Mouse (Mus musculus) kidney, postnatal 14 days (tissue): ENCODE measurements around the gene Elane.

Experiments used
- DNase-seq: peaks from one replicate; pipeline ENCODE4 v3.0.0; 2022; ENCODE audit warnings: mixed read lengths

Gene Elane

DNA sequence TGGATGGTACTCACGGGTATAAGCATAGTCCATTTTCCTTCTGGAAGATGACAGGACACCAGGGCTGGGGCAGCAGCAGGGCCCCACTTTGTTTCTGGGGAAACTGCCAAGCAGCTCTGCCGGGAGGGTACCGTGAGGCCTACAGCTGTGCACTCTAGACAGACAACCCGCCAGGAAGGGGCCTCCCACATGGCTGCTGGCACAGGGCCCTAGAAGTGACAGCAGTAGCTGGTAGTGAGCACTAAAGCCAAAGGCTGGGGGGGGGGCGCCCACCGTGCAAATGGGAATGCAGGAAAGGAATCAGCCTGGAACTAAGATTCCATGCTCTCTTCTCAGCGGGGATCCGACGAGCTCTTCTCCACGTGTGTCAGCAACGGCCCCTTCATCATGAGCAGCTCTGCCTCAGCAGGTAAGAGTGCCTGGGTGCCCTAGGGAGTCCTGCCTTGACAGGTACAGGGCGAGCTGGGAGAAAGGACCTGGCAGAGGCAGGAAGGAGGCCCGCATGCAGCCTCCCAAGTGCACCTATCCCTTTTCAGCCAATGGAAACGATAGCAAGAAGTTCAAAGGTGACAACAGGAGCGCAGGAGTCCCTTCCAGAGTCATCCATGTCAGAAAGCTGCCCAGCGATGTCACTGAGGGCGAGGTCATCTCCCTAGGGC, 27.5 kb upstream of the Elane start:
- DNase-seq, result peak; percentile 88

DNA sequence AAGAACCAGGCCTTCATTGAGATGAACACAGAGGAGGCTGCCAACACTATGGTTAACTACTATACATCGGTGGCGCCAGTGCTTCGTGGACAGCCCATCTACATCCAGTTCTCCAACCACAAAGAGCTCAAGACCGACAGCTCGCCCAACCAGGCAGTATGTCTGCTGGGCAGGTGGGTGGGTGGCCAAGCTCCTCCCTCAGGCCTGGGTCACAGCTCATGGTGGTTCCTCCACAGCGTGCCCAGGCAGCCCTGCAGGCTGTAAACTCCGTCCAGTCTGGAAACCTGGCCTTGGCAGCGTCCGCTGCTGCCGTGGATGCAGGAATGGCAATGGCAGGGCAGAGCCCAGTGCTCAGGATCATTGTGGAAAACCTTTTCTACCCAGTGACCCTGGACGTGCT, 26.9 kb upstream of the Elane start:
- no peak for DNase-seq

DNA sequence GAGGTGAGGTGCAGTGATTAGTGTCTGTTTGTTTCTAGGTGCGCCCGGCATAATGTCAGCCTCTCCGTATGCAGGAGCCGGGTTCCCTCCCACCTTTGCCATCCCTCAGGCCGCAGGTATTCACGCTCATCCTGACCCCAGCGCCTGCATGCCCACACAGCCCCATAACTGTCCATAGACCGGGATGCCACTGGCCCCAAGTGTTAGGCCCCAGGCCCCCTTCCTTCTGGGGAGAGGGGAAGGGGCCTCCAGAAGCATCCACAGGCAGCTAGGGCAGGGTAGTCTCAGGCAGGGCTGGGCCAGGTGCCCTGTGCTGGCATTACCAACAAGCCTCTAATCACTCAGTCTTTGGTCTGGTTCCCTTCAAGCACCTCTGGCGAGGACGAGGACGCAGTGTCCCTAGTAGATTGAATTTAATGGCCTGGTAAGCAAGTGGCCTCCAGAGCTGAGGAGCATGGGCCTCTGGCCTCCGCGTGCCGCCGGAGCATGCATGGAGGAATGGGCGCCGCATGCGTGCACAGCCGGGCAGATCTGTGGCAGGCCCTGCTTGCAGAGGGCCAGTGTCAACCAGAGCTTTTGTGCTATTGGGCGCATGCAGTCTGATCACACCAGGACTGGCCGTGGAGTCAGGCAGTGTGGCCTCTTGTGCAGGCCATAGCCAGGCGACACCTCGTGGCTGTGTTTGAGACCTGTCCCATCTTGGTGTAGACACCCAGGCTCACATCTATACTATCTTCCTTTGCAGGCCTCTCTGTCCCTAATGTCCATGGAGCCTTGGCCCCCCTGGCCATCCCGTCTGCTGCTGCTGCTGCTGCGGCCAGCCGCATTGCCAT, 25.8 kb upstream of the Elane start:
- DNase-seq, result no peak

DNA sequence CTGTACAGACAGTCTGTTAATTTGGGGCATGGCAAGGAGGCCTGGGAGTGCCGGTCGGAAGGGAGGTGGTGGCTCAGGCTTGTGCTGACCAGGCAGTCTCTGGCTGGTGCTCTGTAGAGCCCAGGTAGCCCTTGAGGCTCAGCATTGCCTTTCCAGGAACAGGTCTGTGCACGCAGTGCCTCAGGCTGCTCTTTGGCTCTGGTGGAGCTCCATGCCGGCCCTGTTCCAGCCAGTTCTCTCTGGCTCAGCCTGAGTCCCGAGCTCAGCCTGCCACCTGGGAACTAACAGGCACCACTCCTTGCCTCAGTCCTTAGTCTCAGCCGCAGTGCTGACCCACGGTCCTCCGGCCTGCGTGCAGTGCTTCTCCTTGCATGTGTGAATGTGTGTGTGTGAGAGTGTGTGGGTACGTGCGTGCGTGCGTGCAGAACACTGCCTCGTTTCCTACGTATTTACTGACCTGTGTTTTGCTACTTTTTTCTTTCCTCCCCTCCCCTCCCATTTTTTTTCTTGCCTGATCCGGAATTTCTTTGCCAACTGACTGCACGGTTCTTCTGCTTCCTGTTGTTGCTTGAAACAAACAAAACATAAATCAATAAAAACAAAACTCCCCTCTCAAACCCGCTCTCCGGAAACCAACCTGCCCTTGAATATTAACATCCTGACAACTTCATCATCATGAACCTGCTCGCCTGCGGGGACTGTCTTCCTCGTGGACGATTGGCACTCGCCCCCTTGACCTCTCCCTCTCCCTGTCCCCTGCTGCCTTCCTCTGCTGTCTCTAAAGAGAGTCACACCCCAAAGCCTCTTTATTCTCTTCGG, 24.6 kb upstream of the Elane start:
- DNase-seq, result peak; percentile 83

DNA sequence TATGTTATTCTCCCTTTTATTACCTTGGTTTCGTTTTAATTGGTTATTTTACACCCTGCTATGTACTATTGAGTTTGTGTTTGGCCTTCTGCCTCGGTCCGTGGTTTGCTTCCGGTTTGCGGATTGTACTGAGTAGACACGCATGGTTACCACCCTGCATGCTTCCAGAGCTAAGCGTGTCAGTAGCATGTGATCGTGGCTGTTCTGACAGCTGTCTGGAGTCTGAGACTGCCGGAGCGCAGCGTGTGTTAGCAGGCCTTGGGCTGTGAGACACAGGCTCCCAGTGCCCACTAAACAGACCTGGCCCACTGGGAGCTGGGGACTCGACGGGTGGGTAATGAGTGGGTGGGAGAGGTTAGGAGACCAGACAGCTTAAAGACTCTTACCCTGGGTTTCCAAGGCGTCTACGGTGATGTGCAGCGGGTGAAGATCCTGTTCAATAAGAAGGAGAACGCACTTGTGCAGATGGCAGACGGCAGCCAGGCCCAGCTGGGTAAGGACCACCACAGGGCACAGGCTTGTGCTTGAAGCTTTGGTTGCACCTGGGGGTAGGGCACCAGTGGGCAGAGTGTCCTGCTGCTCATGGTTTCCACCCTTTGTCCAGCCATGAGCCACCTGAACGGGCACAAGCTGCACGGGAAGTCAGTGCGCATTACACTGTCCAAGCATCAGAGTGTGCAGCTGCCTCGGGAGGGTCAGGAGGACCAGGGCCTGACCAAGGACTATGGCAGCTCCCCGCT, 23.8 kb upstream of the Elane start:
- DNase-seq, result no peak

DNA sequence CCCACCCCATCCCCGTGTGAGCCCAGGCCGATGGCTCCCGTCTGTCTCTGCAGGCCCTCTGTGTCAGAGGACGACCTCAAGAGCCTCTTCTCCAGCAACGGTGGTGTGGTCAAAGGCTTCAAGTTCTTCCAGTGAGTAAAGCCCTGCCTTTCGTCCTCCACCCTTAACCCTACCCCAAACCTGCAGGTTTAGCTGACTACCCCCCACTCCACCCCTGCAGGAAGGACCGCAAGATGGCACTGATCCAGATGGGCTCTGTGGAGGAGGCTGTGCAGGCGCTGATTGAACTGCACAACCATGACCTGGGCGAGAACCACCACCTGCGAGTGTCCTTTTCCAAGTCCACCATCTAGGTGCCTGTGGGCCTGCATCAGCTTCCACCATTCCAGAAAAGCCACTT, 23.1 kb upstream of the Elane start:
- DNase-seq, result no peak

DNA sequence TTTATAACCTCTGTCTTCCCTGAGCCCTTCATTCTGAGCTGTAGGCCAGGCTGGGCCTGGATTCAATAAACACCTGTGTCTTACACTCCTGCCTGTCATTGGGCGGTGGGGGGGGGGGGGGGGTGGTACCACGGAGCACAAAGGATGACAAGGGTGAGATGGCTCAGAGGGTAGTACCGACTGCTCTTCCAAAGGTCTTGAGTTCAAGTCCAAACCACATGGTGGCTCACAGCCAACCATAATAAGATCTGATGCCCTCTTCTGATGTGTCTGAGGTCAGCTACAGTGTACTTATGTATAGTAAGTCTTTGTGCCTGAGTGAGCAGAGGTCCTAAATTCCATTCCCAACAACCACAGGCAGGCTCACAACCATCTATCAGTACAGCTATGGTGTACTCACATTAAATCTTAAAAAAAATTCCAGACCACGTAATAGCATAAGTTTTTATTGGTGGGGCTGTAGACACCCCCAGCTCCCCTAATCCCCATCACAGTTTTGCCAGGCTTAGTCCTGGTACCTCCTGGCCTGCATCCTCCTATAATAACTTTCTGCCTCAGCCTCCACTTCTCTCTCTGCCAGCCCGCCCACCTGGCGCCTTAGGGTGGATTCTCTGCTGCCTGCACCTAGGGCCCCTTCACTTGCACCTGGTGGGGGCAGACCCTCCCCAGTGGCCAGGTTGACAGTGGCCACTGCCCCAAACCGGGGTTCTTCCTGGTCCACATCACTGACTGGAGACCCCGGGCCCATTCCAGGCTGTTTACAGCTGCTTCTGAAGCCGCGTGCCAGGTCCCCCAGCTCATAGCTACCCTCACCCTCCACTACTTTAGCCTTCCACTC, 21.5 kb upstream of the Elane start:
- no peak for DNase-seq

DNA sequence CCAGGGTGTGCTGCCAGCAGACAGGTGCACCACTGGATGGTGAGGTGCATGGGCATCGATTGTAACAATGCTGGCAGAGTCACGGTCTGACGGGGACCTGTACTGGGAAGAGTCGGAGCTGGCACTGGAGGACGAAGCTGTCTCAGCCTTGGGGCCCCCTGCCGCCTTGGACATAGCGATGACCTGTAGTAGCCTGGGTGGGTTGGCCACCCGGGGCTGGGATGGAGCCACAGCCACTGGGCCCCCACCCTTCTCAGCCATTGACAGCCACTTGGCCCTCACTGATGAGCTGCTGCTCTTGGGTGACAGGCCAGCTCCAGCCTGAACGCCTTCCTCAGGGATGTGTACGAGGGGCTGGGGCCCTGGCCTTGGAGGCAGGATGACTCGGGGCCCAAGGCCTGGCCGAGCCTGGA, 20.9 kb upstream of the Elane start:
- no peak for DNase-seq

DNA sequence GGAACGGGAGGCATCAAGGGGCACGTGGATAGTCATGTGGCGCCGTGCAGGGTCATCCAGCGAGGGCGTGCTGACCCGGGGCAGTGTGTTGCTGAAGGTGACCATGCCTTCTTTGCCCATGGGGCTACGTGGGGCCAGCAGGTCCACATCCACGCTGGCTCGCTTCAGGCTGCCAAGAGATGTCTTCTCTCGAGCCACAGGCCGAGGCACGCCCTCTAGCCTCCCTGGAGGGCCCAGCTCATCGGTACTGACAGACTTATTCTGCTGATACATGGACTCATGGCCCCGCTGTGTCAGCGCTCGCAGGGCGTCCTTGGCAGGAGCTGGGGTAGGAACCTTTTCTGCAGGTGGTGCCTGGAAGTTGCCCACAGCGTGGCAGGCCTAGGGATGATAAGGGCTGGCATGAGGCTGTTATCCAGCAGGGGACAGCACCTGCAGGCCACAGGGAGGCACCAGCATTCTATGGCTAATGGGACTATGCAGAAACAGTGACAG, 20.2 kb upstream of the Elane start:
- no peak for DNase-seq

DNA sequence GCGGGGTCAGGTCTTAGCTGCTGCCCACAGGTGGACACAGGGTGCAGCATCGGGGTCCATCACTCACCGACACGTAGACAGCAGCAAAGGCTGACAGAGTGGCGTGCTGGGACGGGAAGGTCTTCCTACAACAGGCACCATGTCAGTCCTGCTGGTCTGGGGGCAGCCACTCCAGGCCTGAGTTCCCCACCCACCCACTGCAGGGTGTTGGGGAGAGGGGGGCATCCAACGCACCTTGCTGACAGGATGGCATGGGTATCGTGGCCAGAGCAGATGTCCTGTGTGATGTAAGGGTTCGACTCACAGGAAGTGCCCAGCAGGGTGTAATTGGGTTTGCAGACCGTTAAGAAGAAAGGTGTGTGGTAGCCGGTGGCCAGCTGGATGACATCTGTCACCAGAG, 19.4 kb upstream of the Elane start:
- no peak for DNase-seq

DNA sequence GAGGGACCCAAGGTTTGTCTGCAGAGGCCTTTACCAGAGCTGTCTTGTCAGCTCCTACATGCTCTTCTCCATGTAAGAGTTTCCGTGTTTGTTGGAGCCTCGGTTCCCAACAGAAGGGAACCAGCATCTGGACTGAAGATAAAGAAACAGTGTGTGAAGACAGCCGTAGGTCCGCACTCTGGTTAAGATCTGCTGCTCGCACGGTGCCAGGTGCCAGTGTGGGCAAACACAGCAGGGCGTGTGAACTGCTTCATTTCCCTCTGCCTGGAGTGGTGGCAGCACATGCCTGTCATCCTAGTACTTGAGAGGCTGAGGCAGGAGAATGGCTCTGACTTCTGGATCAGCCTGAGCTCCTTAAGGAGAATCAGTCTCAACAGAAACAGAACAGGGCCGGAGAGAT, 14.2 kb upstream of the Elane start:
- no peak for DNase-seq

DNA sequence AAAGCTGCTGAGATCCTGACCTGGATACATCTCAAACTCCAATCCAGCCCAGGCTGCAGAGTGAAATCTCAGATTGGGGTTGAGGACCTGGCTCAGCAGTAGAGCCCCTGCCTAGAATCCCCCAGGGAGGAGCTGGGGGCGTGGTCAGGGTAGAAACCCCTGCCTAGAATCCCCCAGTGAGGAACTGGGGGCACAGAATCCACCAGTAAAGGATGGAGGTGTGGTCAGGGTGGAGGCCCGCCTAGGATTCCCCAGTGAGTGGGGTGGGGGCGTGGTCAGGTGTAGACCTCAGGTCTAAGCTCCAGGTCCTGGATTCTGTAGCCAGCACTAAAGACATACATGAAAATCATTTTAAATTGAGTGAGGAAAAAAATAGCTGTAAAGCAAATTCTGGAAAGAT, 13.2 kb upstream of the Elane start:
- no peak for DNase-seq

DNA sequence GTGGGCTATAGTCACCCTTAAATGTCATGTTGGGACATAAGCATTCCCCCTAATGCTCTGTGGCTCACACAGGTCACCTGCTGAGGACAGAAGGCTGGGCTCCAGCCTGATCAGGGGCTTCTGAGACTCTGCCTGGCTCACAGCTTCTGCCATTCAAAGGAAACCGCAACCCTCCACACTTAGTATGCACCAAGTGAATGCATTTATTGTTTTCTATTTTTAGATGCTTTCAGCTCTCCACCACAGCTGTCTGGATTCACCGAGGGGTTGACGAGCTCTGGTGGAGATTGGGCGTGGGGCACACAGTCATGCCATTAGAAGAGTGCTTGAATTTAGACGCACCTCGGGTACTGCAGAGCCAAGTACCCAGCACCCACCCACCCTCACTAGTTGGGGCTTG, 12.7 kb upstream of the Elane start:
- DNase-seq, result no peak

DNA sequence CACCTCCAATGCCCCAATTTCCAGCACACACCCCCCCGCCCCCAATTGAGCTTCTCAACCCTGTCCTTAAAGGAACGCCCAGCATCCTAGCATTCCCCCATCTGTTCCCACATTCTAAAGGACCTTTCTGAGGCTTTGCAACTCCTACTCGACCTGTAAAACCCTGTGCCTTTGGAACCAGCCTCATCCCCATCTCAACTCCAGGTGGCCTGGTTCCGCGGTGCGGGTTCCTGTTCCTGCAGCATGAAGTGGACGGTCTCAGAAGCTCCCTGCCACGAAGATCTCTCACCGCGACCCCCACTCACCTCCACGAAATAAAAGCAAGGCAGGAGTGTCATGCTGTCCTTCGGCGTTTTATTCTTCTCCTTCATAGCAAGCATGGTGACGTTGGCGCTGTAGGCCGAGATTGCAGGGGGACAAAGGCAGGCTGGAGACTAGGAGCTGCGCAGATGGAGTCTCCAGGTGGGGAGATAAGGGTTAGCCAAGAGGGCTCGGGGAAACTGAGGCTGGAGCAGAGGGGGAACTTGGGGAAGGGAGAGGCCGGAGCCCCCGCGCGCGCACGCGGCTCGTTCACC, 12.2 kb upstream of the Elane start:
- no peak for DNase-seq

DNA sequence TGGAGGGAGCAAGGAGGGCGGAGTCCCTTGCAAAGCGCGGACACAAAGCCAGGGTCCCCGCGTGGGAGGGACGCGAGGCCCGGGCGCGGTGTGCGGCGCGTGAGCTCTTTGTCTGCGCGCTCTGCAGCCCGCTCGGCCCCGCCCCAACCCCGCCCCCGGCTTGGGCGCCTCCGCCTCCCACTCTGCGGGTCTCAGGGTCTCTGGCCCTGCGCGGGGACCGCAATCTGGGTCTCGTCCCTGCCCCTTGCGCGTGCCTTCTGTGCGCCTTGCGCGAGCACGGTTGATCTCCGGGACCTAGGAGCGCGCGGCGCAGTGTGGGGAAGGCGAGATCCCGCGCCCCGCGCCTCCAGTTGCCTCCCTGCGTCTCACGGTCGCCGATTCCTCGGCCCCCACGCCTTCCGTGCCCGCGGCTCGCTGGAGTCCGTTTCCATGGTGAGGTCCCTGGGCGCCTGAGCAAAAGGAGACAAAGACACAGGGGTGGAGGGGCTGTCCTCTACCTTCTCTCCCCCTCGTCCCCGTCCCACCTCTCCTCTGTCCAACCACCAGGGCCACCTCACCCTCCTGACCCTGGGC, 11.7 kb upstream of the Elane start, which contains the start of the genes Prtn3 and Plppr3:
Gene Prtn3 (plus strand): TSS at position 187 of the 573 bp plus-strand sequence.
Gene Plppr3 (minus strand): TSS at position 345 of the 573 bp plus-strand sequence.
- peak; percentile 46 for DNase-seq

DNA sequence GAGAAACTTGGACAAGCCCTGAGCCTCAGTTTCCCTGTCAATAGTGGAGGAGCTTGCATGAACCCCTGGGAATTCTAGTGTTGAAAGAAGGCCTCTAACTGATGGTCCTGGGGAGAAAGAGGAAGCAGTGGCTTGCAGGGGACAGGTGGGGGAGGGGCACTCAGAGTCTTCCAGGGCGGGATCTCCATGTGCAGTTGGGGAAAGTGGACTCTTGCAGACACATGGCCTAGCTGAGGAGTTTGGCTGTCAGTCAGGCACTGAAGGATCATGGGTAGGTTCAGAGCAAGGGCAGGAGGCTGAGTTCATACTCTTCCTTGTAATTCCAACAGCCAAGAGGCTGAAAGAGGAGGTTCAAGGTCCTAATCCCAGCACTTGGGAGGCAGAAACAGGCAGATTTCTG, 8.9 kb upstream of the Elane start:
- DNase-seq, result peak; percentile 10

DNA sequence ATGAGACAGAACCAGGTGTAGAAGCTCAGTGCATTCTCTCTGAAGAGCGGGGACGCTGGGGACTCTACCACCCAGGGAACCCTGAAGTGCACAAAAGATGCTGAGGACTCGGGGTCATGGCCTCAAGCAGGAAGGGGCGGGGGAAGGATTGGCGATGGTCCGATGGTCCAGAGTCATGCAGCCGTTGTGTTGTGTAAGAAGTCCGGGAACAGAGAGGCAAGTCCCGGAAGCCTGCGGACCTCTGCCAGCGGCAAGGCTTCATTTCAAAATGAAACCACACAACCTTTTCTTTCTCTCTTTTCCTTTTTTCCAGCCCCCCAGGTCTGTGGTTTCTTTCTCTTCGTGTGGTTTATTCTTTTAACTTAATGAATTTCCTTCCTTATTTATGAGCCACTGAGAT, 8.3 kb upstream of the Elane start:
- peak; percentile 72 for DNase-seq

DNA sequence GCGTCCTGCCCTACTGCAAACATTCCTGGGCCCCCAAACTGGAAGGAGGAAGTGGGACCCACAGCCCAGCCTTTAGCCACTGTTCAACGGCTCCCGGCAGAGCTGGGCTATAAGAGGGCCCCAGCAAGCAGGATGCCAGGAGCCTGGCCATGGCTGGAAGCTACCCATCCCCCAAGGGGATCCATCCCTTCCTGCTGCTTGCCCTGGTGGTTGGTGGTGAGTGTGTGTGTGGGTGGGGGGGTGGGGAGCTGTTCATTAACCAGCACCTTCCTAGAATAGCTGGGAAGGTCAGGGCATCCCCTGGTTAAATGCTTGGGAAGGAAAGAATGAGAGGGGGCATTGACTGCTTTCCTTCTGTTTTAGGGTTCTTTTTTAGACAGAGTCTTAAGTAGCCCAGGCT, 6.5 kb upstream of the Elane start:
- DNase-seq, result peak; percentile 17

DNA sequence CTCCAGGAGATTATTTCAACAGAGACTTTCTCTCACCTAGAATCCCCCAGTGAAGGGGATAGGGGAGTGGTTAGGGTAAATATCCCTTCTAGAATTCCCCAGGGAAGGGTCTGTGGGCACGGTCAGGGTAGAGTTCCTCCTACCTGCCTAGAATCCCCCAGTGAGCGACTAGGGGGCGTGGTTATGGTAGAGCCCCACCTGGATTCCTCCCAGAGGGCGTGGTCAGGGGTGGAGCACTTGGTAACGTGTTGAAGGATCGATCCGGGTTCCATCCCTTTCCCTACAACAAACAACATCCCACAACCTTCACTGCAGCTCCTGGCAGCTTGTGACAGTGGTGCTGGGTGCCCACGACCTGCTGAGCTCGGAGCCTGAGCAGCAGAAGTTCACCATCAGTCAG, 5.3 kb upstream of the Elane start:
- DNase-seq, result peak; percentile 24

DNA sequence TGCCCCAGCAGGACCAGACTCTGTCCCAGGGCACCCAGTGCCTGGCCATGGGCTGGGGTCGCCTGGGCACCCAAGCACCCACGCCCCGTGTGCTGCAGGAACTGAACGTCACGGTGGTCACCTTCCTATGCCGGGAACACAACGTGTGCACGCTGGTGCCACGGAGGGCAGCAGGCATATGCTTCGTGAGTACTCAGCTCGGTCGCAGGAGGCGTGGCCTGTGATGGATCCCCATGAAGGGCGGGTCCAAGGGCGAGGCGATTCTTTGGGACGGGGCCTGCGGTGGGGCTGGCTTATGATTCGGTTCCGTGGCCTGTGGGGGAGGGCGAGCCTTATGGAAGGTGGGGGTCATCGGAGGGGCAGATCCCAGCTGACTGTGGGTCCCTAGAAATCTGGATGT, 4.1 kb upstream of the Elane start:
- peak; percentile 34 for DNase-seq
